In the genomic region with DNA sequence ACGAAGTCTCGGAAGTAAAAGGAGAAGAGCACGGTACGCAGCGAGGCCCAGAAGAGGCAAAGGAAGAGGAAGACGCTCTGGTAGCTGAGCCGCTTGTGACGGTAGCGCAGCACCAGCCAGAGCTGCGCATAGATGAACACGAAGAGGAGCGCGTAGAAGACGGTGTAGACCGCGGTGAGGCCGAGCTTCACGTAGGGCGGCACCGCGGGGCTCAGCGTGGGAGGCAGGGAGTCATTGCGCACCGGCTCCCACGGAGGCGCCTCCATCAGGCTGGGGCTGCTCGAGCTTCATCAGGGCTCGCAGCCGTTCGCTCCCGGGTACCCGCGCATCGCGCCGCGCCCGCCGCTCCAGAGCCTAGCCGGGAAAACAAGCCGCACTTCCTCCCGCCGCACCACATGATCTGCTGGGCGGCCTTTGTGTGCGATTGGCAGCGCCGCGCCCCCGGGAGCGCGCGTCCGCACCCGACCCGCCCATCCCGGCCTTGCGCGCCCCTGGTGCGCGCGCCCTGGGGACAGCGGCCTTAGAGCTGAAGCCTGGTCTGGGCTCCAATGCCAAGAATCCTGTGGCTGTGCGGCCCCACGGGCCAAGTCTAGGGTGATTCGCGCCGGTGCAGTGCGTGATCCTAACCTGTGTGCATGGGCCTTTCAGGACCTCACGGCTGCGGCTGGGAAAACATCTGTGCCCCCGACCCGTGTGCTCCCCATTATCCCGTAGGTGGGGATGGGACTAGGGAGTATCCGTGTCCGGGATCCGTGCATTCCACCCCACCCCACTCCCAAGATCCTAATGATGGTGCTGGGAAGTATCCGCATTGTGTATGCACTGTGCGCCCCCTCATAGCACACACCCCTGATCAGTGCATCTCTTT, we compare ENCODE assay signal across 8 mouse cellular contexts. TPM values are rescaled to one million over a fixed set of nuclear protein-coding genes. Genes with fewer than 3 reads are reported as not detected.
DNase-seq lines count a peak whose midpoint lies in the region; ATAC-seq and TF ChIP-seq lines count a peak whose summit lies in the region.
"Not testable (repeated sequence)": the region's sequence is repeated elsewhere in the genome, so short reads cannot be mapped to it uniquely, and the experiment has no call there.

A gene (minus strand): TSS at position 787 of the 868 bp plus-strand sequence.

- TF ChIP-seq POLR2A in heart, adult 2 months (IDR thresholded peaks at IDR 0.05; ENCODE audit: insufficient read depth, low read depth, low read length) = not testable (repeated sequence)

- not testable (repeated sequence) for H3K9me3 ChIP-seq in embryonic facial prominence, embryonic 14.5 days (ENCODE audit: control insufficient read depth, low read length); intestine, postnatal 0 days (ENCODE audit: control insufficient read depth)

- not testable (repeated sequence) for TF ChIP-seq CTCF in heart, adult 2 months (IDR thresholded peaks at IDR 0.05); intestine, postnatal 0 days (IDR thresholded peaks at IDR 0.05; ENCODE audit: low read depth)

- not testable (repeated sequence) for H3K9ac ChIP-seq in embryonic facial prominence, embryonic 14.5 days (ENCODE audit: low read depth, low read length); intestine, postnatal 0 days (ENCODE audit: low read depth, low read length)
- peak within 1 kb of the TSS; percentile 74 for H3K9ac ChIP-seq in heart, adult 2 months (ENCODE audit: low read depth, low read length)

- peak within 1 kb of the TSS; percentile 52 for H3K4me2 ChIP-seq in embryonic facial prominence, embryonic 14.5 days (ENCODE audit: low read depth, low read length)
- H3K4me2 ChIP-seq in intestine, postnatal 0 days (replicated peaks; ENCODE audit: low read depth) = peak within 1 kb of the TSS; percentile 63

- DNase-seq in adrenal gland, postnatal 36 days = peak; percentile 66 to 68
- DNase-seq in embryonic facial prominence, embryonic 14.5 days (ENCODE audit: low spot score) = peak; percentile 59
- peak; percentile 74 to 81 for DNase-seq in heart, adult 2 months
- DNase-seq in left cerebral cortex, postnatal 10 days (ENCODE audit: extremely low spot score in 1 of 2, low spot score in 2 of 2) = peak; percentile 18 to 53
- peak; percentile 67 to 82 for DNase-seq in lung, postnatal 4 days
- DNase-seq in retina, postnatal 1 day = peak; percentile 74
- peak; percentile 45 for DNase-seq in yolk sac, embryonic 10.5 days (ENCODE audit: low spot score)

- TF ChIP-seq EP300 in heart, adult 2 months (IDR thresholded peaks at IDR 0.05; ENCODE audit: insufficient read depth, low read depth, low read length) = not testable (repeated sequence)

- H3K4me1 ChIP-seq in embryonic facial prominence, embryonic 14.5 days (ENCODE audit: control insufficient read depth, insufficient read depth, low read length); heart, adult 2 months (ENCODE audit: control insufficient read depth, insufficient read depth, low read length); intestine, postnatal 0 days (replicated peaks; ENCODE audit: control insufficient read depth, insufficient read depth, low read length): not testable (repeated sequence)

- not testable (repeated sequence) for H3K27me3 ChIP-seq in embryonic facial prominence, embryonic 14.5 days (replicated peaks; ENCODE audit: control insufficient read depth, insufficient read depth, low read length); heart, adult 2 months (ENCODE audit: control insufficient read depth, insufficient read depth, low read length); intestine, postnatal 0 days (replicated peaks; ENCODE audit: control insufficient read depth, insufficient read depth, low read length)

- ATAC-seq in embryonic facial prominence, embryonic 14.5 days (ENCODE audit: low read depth) = peak; percentile 93
- peak; percentile 90 for ATAC-seq in intestine, postnatal 0 days

- H3K27ac ChIP-seq in embryonic facial prominence, embryonic 14.5 days (replicated peaks; ENCODE audit: low read depth, low read length); intestine, postnatal 0 days (ENCODE audit: low read depth, low read length): not testable (repeated sequence)
- peak within 1 kb of the TSS; percentile 64 for H3K27ac ChIP-seq in heart, adult 2 months

- H3K79me2 ChIP-seq in heart, adult 2 months (replicated peaks; ENCODE audit: control insufficient read depth, insufficient read depth, low read length) = not testable (repeated sequence)

- 5% methylated on average over 4 of the region's 78 CpGs for WGBS in embryonic facial prominence, embryonic 14.5 days
- under 1% methylated on average over 60 of the region's 78 CpGs for WGBS in heart, adult 2 months
- under 1% methylated on average over 55 of the region's 78 CpGs for WGBS in intestine, postnatal 0 days

- intact Hi-C loops in heart, adult 2 months (cut with DNase I); left cerebral cortex, postnatal 10 days (cut with DNase I): not testable (repeated sequence)

- H3K36me3 ChIP-seq in embryonic facial prominence, embryonic 14.5 days (ENCODE audit: control insufficient read depth, insufficient read depth, low read length); heart, adult 2 months (ENCODE audit: control insufficient read depth, insufficient read depth, low read length); intestine, postnatal 0 days (ENCODE audit: control insufficient read depth, insufficient read depth): not testable (repeated sequence)

- peak within 1 kb of the TSS; percentile 34 for H3K4me3 ChIP-seq in embryonic facial prominence, embryonic 14.5 days (ENCODE audit: low read depth, low read length)
- H3K4me3 ChIP-seq in heart, adult 2 months = peak within 1 kb of the TSS; percentile 55
- H3K4me3 ChIP-seq in intestine, postnatal 0 days (ENCODE audit: low read depth, low read length) = peak within 1 kb of the TSS; percentile 33

RNA-seq across cellular contexts. Expression of the gene that starts here (rescaled TPM):
- 10 to 100 TPM; 35.1 to 48.7 TPM for total RNA-seq in adrenal gland, postnatal 36 days (2021)
- 11.6 and 12.0 TPM in 2 replicates for polyA plus RNA-seq in embryonic facial prominence, embryonic 14.5 days (2014; fragmentation: Nextera tagmentation; extraction: Ambion mirVana)
- total RNA-seq in heart, adult 2 months (2021) = 1 to 10 TPM; 6.1 to 8.6 TPM
- 25.2 and 32.9 TPM in 2 replicates for polyA plus RNA-seq in heart, adult 2 months (2012; rRNA removed)
- 3.6 and 4.4 TPM in 2 replicates for polyA plus RNA-seq in intestine, postnatal 0 days (2015; fragmentation: Nextera tagmentation; extraction: Ambion mirVana)
- total RNA-seq in left cerebral cortex, postnatal 10 days (2021) = 10 to 100 TPM; 16.7 to 20.6 TPM
